Mouse (Mus musculus) C2C12 (cell line): ENCODE results near the gene Pnpla3. TPM values are rescaled to one million over a fixed set of nuclear protein-coding genes. Genes with fewer than 3 reads are reported as not detected.

Experiments used
- H3K27me3 ChIP-seq: one replicate; pipeline ENCODE4 v1.6.1; 2011; ENCODE audit not compliant: control insufficient read depth, insufficient read depth, insufficient read length
- H3K36me3 ChIP-seq: one replicate; pipeline ENCODE4 v1.6.1; 2011; ENCODE audit not compliant: control insufficient read depth, insufficient read depth
- H3K4me3 ChIP-seq: one replicate; pipeline ENCODE4 v1.5.1; 2011; ENCODE audit warnings: mild to moderate bottlenecking, control low read depth; ENCODE audit not compliant: poor library complexity, insufficient read depth, severe bottlenecking
- H3K79me2 ChIP-seq: one replicate; pipeline ENCODE4 v1.6.1; 2011; ENCODE audit not compliant: control insufficient read depth, insufficient read depth
- H3K79me3 ChIP-seq: one replicate; pipeline ENCODE4 v1.6.1; 2011; ENCODE audit warnings: low read depth, control low read depth
- H3ac ChIP-seq: one replicate; pipeline ENCODE3; 2011; ENCODE audit warnings: low read depth; ENCODE audit not compliant: control insufficient read depth, insufficient read length
- CEBPB ChIP-seq: IDR thresholded peaks from one replicate; pipeline ENCODE4 v1.6.1; 2011; ENCODE audit warnings: low read depth, mild to moderate bottlenecking, control low read depth, moderate library complexity
- CTCF ChIP-seq: IDR thresholded peaks from one replicate; pipeline ENCODE4 v1.5.1; 2011; ENCODE audit not compliant: control insufficient read depth, insufficient read depth, insufficient read length
- FOSL1 ChIP-seq: IDR thresholded peaks from one replicate; pipeline ENCODE4 v1.8.0; 2011; ENCODE audit warnings: mild to moderate bottlenecking, low read length; ENCODE audit not compliant: poor library complexity, insufficient read depth, severe bottlenecking
- MAX ChIP-seq: IDR thresholded peaks from one replicate; pipeline ENCODE4 v1.6.1; 2011; ENCODE audit warnings: mild to moderate bottlenecking, control low read depth
- MYOD1 ChIP-seq: IDR thresholded peaks from one replicate; pipeline ENCODE4 v1.6.1; 2011; ENCODE audit warnings: low read depth; ENCODE audit not compliant: control insufficient read depth, insufficient read length
- MYOG ChIP-seq: IDR thresholded peaks from one replicate; pipeline ENCODE4 v1.6.1; 2011; ENCODE audit not compliant: control insufficient read depth, insufficient read length; ENCODE audit errors: extremely low read depth
- USF1 ChIP-seq: IDR thresholded peaks from one replicate; pipeline ENCODE4 v1.6.1; 2011; ENCODE audit warnings: low read depth, mild to moderate bottlenecking, control low read depth, moderate library complexity
- polyA plus RNA-seq: library from polyadenylated mRNA; unstranded; fragments of >200 nt; fragmentation: generic; extraction: Trizol; gene quantifications from one replicate; pipeline ENCODE4 v1.2.1, GENCODE M21; 2012; ENCODE audit warnings: missing spikeins

Gene Pnpla3
- polyA plus RNA-seq, 1 experiment = not detected

DNA sequence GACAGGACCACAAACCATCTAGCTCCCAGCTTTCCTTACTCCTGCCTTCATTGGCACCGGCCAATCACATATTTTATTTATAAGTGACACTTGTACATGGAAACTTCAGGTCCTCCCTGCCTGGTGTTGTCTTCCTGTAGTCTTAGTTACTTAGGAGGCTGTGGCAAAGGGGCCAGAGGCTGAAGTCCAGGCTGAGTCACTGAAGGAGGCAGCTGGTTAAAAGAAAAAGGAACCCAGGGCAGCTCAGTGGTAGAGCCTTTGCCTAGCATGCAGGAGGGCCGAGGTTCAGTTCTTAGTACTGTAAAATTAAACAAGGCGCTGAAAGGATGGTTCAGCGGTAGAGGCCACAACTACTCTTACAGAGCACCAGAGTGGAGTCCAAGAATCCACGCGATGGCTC, 819 bp upstream of the Pnpla3 start:
- TF ChIP-seq FOSL1 (no peak), MYOD1 (no peak), CEBPB (no peak), MAX (no peak), MYOG (no peak), USF1 (no peak), CTCF (no peak)
- Histone ChIP-seq H3K27me3 (peaks cover 38% of the 10 kb centered on the region), H3K79me2 (no peaks in the 10 kb centered on the region), H3K36me3 (no peaks in the 10 kb centered on the region), H3ac (no peak overlapping the region), H3K79me3 (no peaks in the 10 kb centered on the region), H3K4me3 (no peak overlapping the region)

DNA sequence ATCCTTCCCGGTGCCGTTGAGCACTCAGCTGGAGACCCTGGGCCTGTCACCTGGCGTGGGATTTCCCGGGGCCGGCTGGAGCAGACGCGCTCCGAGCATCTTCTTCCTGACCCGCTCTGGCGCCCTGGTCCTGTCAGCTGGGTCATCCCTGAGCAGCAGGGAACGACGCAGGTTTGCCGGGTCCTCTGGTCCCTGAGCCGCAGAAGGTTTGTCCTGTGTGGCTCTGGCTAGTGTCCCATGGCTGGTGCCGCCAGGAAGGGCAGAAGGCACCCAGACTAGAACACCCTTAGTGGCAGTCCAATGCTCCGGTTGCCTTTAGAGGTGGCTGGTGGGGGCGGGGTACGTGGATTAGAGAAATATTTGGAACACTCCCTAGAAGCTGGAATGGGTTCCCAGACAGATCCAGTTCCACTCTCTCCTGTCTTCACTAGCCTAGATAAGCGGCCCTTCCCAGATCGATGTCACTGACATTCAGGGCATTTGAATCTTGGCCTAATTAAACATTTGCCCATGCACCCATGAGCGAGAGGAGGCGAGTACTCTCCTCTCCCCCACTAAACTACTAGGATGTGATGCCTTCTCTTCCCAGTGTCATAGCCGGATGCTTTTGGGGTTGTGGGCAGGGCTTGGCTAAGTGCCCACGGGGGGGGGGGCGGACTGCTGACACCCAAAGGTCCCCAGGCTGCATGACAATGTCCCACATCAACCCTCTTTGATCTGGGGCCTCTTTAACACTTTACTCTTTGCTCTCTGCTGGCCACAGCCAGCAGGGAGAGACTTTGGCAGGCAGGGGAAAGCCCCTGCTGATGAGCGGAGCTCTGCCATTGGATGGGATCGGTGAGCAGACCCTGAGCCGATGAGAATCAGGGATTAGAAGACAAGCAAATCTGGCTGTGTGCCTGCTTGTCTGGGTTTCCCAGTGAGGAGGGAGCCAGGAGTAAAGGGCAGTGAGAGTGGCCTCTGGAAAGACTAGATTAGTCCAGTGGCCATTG, 829 bp downstream of the Pnpla3 start:
- H3K36me3 ChIP-seq = no peaks in the 10 kb centered on the region
- TF ChIP-seq FOSL1 = no peak
- no peak for TF ChIP-seq MYOG
- TF ChIP-seq MYOD1 = no peak
- TF ChIP-seq USF1 = no peak
- TF ChIP-seq MAX = no peak
- no peak for TF ChIP-seq CTCF
- no peak for TF ChIP-seq CEBPB
- H3K79me2 ChIP-seq = no peaks in the 10 kb centered on the region
- no peak overlapping the region for H3K4me3 ChIP-seq
- H3K79me3 ChIP-seq = no peaks in the 10 kb centered on the region
- no peak overlapping the region for H3ac ChIP-seq
- peaks cover 44% of the 10 kb centered on the region for H3K27me3 ChIP-seq

DNA sequence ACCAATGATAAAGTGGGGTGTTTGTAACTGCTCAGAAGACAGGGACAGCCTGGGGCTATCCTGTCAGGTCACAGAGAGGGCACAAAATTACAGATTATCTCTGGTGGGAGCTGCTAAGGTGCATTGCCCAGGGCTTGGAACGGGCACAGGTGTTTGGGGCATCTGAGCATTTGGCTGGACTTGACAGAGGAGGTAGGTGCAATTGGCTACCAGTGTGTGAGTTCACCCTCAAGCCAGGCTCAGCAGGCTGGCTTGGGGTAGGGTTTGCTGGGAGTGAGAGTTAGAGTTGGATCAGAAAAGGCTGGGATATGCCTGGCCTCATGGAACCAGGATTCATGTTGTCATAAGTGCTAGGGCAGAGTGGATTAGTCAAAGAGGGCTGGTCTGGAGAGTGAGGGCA, 1.9 kb downstream of the Pnpla3 start:
- no peak overlapping the region for H3K4me3 ChIP-seq
- H3K79me2 ChIP-seq = no peaks in the 10 kb centered on the region
- no peak overlapping the region for H3ac ChIP-seq
- TF ChIP-seq USF1 (no peak), MAX (no peak), CTCF (no peak), CEBPB (no peak), FOSL1 (no peak), MYOD1 (no peak), MYOG (no peak)
- H3K79me3 ChIP-seq = no peaks in the 10 kb centered on the region
- no peaks in the 10 kb centered on the region for H3K36me3 ChIP-seq
- peaks cover 53% of the 10 kb centered on the region for H3K27me3 ChIP-seq

DNA sequence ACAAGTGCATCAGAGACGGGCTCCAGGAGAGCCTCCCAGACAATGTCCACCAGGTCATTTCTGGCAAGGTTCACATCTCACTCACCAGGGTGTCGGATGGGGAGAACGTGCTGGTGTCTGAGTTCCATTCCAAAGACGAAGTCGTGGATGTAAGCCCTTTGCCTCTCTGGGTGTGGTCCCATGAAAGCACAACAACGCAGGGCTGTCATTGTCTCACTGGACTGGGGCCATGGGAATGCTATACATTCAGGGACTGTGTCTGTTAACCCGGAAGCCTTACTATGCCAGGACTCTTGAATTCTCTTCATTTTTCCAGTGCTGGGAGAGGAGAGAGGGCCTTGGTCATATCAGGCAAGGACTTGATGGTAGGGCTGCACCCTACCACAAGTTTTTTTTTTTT, 3.5 kb downstream of the Pnpla3 start:
- Histone ChIP-seq H3K79me3 (no peaks in the 10 kb centered on the region), H3K4me3 (no peak overlapping the region), H3K27me3 (peaks cover 56% of the 10 kb centered on the region), H3K79me2 (no peaks in the 10 kb centered on the region), H3K36me3 (no peaks in the 10 kb centered on the region), H3ac (no peak overlapping the region)
- no peak for TF ChIP-seq CTCF
- no peak for TF ChIP-seq CEBPB
- no peak for TF ChIP-seq FOSL1
- TF ChIP-seq MYOG = no peak
- no peak for TF ChIP-seq MAX
- no peak for TF ChIP-seq MYOD1
- no peak for TF ChIP-seq USF1

- Histone ChIP-seq H3K4me3 (no peak overlapping the region), H3K36me3 (no peaks in the 10 kb centered on the region), H3K79me3 (no peaks in the 10 kb centered on the region), H3ac (no peak overlapping the region), H3K79me2 (no peaks in the 10 kb centered on the region), H3K27me3 (peaks cover 73% of the 10 kb centered on the region)
- no peak for TF ChIP-seq MAX
These were observed 11.1 kb downstream of the Pnpla3 start for GRCm38 (mm10) chr15:84178733-84179132.

- TF ChIP-seq MYOG = no peak
- TF ChIP-seq CEBPB = no peak
- TF ChIP-seq MYOD1 = no peak
- TF ChIP-seq USF1 = no peak
- no peak for TF ChIP-seq MAX
- H3K27me3 ChIP-seq = peaks cover 69% of the 10 kb centered on the region
- no peaks in the 10 kb centered on the region for H3K36me3 ChIP-seq
- no peaks in the 10 kb centered on the region for H3K79me3 ChIP-seq
- H3K79me2 ChIP-seq = no peaks in the 10 kb centered on the region
- no peak overlapping the region for H3ac ChIP-seq
- H3K4me3 ChIP-seq = no peak overlapping the region
These were observed 14.4 kb downstream of the Pnpla3 start for GRCm38 (mm10) chr15:84182000-84182399.
